Mouse (Mus musculus) liver, adult 2 months (tissue): ENCODE data around the gene Mucl3.

ENCODE experiments used
- CTCF ChIP-seq: fragments of 200-500 bp; IDR thresholded peaks from 2 replicates; pipeline ENCODE4 v1.5.1; 2011; ENCODE audit warnings: low read depth, low read length, control low read depth
- POLR2A ChIP-seq: fragments of 200-500 bp; IDR thresholded peaks from 2 replicates; pipeline ENCODE4 v1.6.1; 2011; ENCODE audit warnings: low read length, control low read depth; ENCODE audit not compliant: insufficient read depth; ENCODE audit errors: extremely low read depth

DNA sequence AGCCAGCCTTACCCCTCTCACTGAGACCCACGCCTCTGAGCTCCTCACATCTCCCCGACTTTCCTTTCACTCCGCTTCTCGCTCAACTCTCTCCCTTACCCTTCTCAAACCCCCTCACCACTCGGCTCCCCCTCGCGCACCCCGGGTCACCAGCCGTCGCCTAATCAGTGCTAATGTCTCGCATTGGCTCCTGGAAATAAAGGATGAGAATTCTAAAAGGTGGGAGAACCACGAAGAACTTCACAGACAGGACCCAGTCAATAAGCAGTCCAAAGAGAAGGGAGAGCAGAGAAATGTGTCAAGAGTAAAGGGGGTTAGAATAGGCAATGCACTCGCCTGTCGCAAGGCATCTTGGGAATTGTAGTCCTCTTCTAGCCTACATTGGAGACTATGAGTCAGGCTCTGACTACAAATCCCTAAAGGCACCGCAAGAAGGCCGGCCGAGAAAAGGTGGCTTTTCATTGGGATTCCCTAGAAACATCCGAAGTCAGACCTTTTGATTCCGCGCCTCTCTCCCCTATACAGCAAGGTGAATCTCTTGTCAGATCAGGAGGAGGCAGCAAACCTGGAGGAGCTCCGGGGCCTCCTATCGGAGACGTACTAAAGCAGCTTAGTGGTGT is 30.0 kb upstream of the Mucl3 start, which contains the start of gene Gtf2h4:
- TF ChIP-seq CTCF, result no peak
- TF ChIP-seq POLR2A, result no peak
